Mouse (Mus musculus) liver, adult (tissue): ENCODE measurements around the gene Spink2.

Experiments
- GATA4 ChIP-seq: IDR thresholded peaks from 2 replicates; pipeline ENCODE4 v1.6.1; 2014; ENCODE audit warnings: mild to moderate bottlenecking, low read length; ENCODE audit not compliant: insufficient replicate concordance

The Spink2 gene

GRCm38 (mm10) chr5:77170593-77170992 is 40.7 kb downstream of the Spink2 start:
- TF ChIP-seq GATA4 = no peak

GRCm38 (mm10) chr5:77167306-77167945 is 43.8 kb downstream of the Spink2 start:
- TF ChIP-seq GATA4 = no peak

- TF ChIP-seq GATA4 = no peak
Measured at GRCm38 (mm10) chr5:77165703-77166625, 45.3 kb downstream of the Spink2 start.

GRCm38 (mm10) chr5:77163597-77163996 is 47.7 kb downstream of the Spink2 start:
- TF ChIP-seq GATA4 = no peak

GRCm38 (mm10) chr5:77162566-77162965 is 48.7 kb downstream of the Spink2 start:
- TF ChIP-seq GATA4 = no peak

GRCm38 (mm10) chr5:77157777-77158540 is 53.3 kb downstream of the Spink2 start:
- no peak for TF ChIP-seq GATA4

- TF ChIP-seq GATA4 = no peak
Measured at GRCm38 (mm10) chr5:77156938-77157337, 54.3 kb downstream of the Spink2 start.

GRCm38 (mm10) chr5:77155526-77155925 is 55.7 kb downstream of the Spink2 start:
- TF ChIP-seq GATA4 = no peak
